Mouse (Mus musculus) cerebellum, adult (tissue): Measurements from ENCODE around the gene 0610009B22Rik.
"Not testable (repeated sequence)": the region's sequence is repeated elsewhere in the genome, so short reads cannot be mapped to it uniquely, and the experiment has no call there.

Source experiments
- ATAC-seq: cut with Nextera tagmentation; 2 replicates; pipeline ENCODE4 v1.9.2; 2017; ENCODE audit warnings: mild to moderate bottlenecking, moderate library complexity, mixed read lengths; ENCODE audit not compliant: insufficient number of reproducible peaks, low FRiP score, low TSS enrichment

The 0610009B22Rik gene

DNA sequence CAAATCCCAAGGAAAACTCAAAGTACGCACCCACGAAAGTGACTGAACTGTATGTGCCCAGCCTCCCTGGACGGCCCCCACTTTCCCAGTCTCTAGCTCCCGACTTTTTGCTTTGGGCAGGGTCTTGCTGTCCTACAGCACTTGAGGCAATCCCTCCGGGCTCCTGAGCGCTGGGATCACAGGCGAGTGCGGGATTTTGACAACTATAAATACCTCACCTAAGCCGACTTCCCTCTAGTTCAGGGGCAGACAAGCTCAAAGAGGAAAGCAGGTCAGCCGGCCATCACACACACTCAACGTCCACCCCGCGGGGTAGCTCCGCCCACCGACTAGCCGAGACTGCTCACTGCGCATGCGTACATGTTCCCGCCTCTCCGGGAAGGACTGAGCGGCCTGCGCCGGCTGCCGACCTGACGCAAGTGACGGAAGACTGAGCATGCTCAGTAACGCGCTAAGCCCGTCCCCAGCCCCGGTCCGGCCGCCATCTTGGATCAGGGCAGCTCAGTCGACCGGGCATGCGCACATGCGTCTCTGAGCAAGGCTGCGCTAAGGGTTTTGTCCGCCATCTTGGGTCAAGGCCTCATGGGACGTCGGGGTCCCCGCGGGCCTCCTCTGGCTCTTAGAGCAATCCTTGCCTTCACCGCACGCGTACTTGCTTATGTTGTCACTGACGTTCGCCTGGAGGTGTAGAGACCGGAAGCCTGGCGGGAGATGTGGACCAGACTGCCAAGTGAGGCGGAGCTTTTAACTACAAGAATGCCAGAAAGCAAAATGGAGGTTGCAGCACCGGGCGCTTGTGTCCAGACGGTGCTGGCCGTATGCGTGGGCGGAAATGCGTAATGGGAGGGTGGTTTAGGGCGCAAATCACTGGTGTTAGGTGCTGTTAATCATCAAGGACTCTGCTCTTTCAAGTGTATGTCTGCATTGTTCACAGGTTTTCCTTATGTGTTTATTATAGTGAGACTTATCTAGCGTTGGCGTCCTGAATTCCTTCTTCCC lies at the start of gene 0610009B22Rik:
0610009B22Rik (minus strand) TSS at position 545 of the 999 bp plus-strand sequence.
- peak; percentile 98 for ATAC-seq

DNA sequence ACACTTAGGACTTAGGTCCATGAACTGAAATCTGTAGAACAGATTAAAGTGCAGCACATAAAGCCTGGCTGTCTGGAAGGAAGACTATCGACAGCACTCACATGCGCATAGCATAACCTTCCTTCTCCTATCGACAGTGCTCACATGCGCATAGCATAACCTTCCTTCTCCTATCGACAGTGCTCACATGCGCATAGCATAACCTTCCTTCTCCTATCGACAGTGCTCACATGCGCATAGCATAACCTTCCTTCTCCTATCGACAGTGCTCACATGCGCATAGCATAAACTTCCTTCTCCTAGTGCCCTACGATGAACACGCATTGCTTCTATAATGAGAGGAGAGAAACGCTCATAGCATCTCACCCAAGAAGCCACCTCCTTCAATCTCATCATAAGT lies 45.5 kb upstream of the 0610009B22Rik start:
- not testable (repeated sequence) for ATAC-seq

GRCm38 (mm10) chr11:51732883-51733282 lies 44.2 kb upstream of the 0610009B22Rik start:
- ATAC-seq = no peak

DNA sequence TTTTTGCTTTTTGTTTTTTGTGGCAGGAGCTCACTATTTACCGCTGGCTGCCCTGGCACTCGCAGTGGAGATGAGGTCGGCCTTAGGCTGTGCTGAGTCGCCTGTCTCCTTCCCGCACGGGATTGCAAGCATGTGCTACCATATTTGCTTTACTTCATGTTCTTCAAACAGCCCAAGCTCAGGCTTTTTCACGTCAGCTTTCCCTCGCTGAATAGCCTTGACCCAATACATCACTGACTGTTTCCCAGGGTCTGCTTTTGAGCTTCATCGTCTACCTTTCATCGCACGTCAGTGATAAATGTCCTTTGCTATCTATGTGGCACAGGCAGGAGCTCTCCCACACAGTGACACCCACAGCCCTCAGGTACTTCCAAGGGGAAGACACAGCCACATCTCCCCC lies 32.4 kb upstream of the 0610009B22Rik start:
- ATAC-seq = no peak

GRCm38 (mm10) chr11:51707080-51707479 lies 18.4 kb upstream of the 0610009B22Rik start:
- no peak for ATAC-seq

DNA sequence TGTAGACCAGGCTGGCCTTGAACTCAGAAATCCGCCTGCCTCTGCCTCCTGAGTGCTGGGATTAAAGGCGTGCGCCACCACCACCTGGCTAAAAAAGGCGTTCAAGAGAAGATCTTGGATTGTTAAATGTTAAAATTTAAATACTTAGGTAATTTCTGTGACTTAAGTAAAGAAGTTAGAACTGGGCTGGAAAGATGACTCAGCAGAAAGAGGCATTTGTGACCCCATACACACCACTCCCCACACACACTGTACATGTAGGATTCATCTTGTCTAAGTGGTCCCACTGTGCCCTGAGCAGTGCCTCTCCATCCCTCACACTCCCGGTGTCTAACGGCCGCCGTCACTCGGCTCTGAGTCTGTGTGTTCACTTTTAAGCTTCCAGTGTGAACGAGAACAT lies 17.8 kb upstream of the 0610009B22Rik start:
- no peak for ATAC-seq

- ATAC-seq = no peak
Measured at GRCm38 (mm10) chr11:51703379-51703998, 14.8 kb upstream of the 0610009B22Rik start.

DNA sequence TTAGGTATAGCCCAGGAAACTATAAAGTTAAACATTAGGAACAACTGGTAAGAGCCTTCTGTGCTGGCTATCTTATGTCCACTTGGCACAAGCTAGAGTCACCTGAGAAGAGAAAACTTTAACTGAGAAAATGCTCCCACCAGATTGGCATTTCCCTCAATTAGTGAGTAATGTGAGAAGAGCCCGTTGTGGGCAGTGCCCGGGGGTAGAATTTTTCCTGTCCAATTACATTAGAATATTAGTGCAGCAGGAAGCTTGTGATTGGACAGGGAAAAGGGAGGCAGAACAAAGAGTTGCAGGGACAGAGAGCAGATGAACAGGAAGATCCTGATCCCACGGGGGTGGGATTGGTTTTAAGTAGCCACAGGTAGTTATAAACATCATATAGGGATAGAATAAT lies 14.2 kb upstream of the 0610009B22Rik start:
- ATAC-seq = no peak

DNA sequence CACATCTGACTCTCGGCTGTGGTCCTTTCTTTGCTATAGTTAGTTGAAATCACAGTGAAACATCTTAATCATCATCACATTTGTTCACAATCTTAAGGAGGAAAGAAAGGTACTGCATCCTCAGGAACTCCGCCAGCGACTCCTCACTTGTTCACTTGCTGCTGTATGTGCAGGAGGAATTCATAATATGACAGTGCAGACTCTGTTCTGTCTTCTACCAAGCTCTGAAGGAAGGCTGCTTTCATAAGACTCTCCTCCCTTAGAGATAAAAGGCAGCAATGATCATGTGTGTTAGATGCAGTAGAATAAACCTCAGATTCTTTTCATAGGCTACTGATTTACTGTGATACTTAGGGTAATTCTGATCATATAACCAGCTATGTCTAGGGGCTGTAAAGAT lies 6.3 kb upstream of the 0610009B22Rik start:
- ATAC-seq = no peak

- not testable (repeated sequence) for ATAC-seq
Measured at GRCm38 (mm10) chr11:51690597-51690996, 1.9 kb upstream of the 0610009B22Rik start.

- ATAC-seq = no peak
Measured at GRCm38 (mm10) chr11:51689343-51689742, 669 bp upstream of the 0610009B22Rik start.

DNA sequence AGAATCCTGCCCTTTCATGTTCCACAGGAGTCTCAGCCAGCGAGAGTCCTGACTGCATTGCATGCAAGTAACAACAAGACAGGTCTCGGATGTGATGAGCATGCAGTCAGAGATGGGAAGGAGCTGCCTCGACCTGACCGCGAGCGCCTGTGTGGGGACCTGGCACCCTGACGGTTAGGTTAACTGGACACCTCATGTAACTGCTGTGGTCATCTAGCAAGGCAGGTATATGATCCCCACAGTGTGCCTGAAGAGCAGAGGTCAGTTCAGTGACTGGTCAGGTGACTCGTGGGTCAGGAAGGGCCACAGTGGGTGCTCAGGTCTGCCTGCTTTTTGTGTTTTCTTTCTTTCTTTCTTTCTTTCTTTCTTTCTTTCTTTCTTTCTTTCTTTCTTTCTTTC lies 6.7 kb downstream of the 0610009B22Rik start:
- no peak for ATAC-seq

GRCm38 (mm10) chr11:51681324-51681975 lies 7.2 kb downstream of the 0610009B22Rik start:
- ATAC-seq = 0 out of 2 replicates have a peak, but pooled peaks have one; percentile 36

GRCm38 (mm10) chr11:51679466-51679865 lies 9.2 kb downstream of the 0610009B22Rik start:
- no peak for ATAC-seq

DNA sequence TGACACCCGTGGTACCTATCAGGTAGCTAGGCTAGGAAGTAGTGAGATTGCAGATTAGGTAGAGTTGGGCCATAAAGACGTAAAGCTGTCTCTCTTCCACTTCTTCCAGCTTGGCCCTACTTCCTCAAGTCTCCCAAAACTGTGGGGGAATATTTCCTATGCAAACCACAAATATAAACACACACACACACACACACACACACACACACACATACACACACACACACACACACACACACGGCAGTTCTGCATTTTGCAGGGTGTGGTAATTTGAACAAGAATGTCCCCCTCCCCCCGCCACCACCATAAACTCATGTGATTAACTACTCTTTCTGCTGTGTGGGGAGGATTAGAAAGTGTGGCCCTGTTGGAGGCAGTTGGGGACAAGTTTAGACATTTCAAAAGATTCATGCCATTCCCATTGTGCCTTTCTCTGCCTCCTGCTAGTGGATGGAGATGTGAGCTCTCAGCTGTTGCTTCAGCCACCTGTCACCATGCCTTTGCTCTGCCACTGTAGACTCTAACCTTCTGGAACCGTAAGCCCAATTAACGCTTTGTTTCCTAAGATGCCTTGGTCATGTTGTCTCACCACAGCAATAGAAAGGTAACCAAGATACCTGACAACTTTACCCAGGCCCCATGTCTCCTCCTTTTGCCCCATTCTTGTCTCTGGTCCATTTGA lies 10.8 kb downstream of the 0610009B22Rik start:
- ATAC-seq = no peak

- no peak for ATAC-seq
Measured at GRCm38 (mm10) chr11:51675386-51675785, 13.3 kb downstream of the 0610009B22Rik start.

DNA sequence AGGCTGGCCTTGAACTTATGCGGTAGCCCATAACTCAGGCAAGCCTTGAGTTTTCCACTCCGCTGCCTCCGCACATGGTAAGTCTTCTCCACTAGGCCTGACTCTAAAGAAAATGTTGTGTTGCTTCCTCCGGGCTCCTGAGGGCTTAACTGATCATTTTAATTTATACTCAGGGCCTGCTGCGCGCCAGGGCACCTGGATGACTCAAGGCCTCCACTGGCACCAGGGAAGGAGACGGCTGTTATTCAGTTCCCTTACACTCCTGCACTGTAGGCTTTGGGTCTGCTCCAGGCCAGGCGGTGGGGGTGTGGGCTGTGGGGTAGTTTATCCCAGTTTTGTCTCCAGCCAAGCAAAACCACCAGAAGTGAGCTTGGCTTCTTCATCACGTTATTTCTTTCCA lies 15.4 kb downstream of the 0610009B22Rik start:
- no peak for ATAC-seq

GRCm38 (mm10) chr11:51671376-51671775 lies 17.3 kb downstream of the 0610009B22Rik start:
- no peak for ATAC-seq

DNA sequence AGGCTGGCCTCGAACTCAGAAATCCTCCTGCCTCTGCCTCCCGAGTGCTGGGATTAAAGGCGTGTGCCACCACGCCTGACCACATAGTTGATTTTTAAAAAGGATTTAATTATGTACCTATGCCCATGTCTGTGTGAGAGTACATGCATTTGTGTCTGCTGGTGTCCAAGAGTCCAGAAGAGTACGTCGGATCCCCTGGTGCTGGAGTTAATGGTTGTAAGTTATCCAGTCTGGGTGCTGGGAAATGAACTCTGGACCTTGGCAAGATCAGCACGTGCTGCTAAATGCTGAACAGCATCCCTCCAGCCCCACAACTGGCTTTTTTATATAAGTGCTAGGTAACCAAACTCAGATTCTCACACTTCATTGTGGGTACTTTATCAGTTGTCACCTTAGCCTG lies 17.8 kb downstream of the 0610009B22Rik start:
- no peak for ATAC-seq

DNA sequence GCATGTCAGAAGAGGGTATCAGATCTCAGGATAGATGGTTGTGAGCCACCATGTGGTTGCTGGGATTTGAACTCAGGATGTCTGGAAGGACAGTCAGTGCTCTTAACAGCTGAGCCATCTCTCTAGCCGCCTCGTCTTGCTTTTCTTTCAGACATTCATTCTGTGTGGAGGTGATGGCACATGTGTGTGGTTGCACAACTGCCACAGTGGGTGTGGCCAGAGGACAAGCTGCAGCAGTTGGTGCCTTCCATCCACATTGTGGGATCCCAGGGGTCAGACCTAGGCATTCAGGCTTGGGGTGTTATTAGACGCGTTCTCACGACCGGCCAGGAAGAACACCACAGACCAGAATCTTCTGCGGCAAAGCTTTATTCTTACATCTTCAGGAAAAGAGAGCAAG lies 23.9 kb downstream of the 0610009B22Rik start:
- not testable (repeated sequence) for ATAC-seq
